Mouse (Mus musculus) hindbrain, embryonic 15.5 days (tissue): Measurements from ENCODE around the gene Tspyl4. TPM values are rescaled to one million over a fixed set of nuclear protein-coding genes. Genes with fewer than 3 reads are reported as not detected.

Source experiments
- ATAC-seq: fragments of 200-750 bp; cut with Nextera tagmentation; 2 replicates; pipeline ENCODE4 v1.8.0; 2017; ENCODE audit warnings: low read depth, moderate number of reproducible peaks, moderate TSS enrichment; ENCODE audit not compliant: low FRiP score
- H3K27ac ChIP-seq: fragments of 300-500 bp; sonication (generic); replicated peaks from 2 replicates; pipeline ENCODE4 v1.5.1; 2015; ENCODE audit warnings: mild to moderate bottlenecking, inconsistent platforms
- H3K27me3 ChIP-seq: fragments of 300-500 bp; sonication (generic); 2 replicates; pipeline ENCODE4 v1.6.1; 2015; ENCODE audit warnings: control low read depth, inconsistent platforms
- H3K36me3 ChIP-seq: fragments of 300-500 bp; sonication (generic); 2 replicates; pipeline ENCODE4 v1.6.1; 2015; ENCODE audit warnings: control low read depth, inconsistent platforms
- H3K4me1 ChIP-seq: fragments of 300-500 bp; sonication (generic); replicated peaks from 2 replicates; pipeline ENCODE4 v1.6.1; 2015; ENCODE audit warnings: control low read depth, inconsistent platforms
- H3K4me2 ChIP-seq: fragments of 300-500 bp; sonication (generic); 2 replicates; pipeline ENCODE4 v1.6.1; 2015; ENCODE audit warnings: moderate library complexity, mild to moderate bottlenecking, inconsistent platforms
- H3K4me3 ChIP-seq: fragments of 300-500 bp; sonication (generic); 2 replicates; pipeline ENCODE4 v1.5.1; 2015; ENCODE audit warnings: mild to moderate bottlenecking, inconsistent platforms
- H3K9ac ChIP-seq: fragments of 300-500 bp; sonication (generic); 2 replicates; pipeline ENCODE4 v1.6.1; 2015; ENCODE audit warnings: inconsistent platforms
- H3K9me3 ChIP-seq: fragments of 300-500 bp; sonication (generic); 2 replicates; pipeline ENCODE4 v1.6.1; 2016; ENCODE audit warnings: control low read depth, inconsistent platforms
- WGBS: fragments of 180-500 bp; shearing (Covaris S2); methylation state at CpG from one replicate; pipeline ENCODE4 v1.1.7; 2015; 5-methylcytosine and 5-hydroxymethylcytosine counted together
- polyA plus RNA-seq: library from polyadenylated mRNA; unstranded; fragments of >200 nt; fragmentation: Nextera tagmentation; extraction: Ambion mirVana; gene quantifications from 2 replicates; pipeline ENCODE4 v1.2.1, GENCODE M21; 2015

The Tspyl4 gene
- polyA plus RNA-seq, 1 experiment from 2014 or later = 362 TPM

DNA sequence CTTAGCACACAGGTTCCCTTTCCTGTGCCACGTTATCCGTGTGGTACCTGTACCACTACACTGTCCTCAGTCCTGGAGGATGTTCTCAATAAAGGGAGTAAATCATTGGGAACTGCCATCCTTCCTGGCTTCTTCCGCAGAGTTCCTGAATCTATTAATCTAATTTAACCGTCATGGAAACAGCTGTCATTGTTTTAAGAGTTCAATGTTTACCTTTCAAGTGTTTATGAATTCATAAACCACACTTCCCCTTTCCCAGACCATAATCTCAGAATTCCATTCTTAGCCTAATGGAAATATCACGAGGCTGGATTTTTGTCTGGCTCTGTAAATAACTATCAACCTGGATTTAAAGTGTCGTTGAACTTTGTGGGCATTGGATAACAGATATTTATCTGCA is 43.8 kb downstream of the Tspyl4 start:
- 81% methylated on average over 6 of the region's 6 CpGs for WGBS
- Histone ChIP-seq H3K27ac (no peak overlapping the region), H3K9ac (no peak overlapping the region), H3K4me3 (no peak overlapping the region), H3K36me3 (no peaks in the 10 kb centered on the region), H3K4me2 (no peak overlapping the region), H3K9me3 (no peaks in the 10 kb centered on the region), H3K27me3 (no peaks in the 10 kb centered on the region), H3K4me1 (no peaks in the 10 kb centered on the region)
- no peak for ATAC-seq

DNA sequence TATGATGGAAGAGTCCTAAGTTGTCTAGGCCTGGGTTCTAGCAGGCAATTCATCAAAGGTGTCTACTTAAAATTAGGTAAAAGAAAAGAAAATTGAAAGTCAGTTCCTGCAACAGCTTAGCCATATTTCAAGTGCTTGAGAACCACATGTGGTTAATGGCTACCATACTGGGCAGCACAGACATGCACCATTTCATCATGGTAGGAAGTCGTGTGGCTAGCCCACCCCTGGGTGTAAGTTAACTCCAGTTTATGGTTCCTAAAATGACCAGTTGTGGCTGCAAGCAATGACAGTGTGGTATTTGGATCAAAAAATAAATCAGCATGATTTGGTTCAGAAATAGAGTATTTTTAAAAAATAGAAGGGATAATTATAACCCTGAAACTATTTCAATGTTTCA is 44.6 kb downstream of the Tspyl4 start:
- no peak overlapping the region for H3K27ac ChIP-seq
- no peak for ATAC-seq
- no peaks in the 10 kb centered on the region for H3K9me3 ChIP-seq
- no peak overlapping the region for H3K4me2 ChIP-seq
- H3K36me3 ChIP-seq = no peaks in the 10 kb centered on the region
- H3K27me3 ChIP-seq = no peaks in the 10 kb centered on the region
- 69% methylated on average over 1 of the region's 1 CpGs for WGBS
- H3K4me1 ChIP-seq = no peaks in the 10 kb centered on the region
- H3K9ac ChIP-seq = no peak overlapping the region
- H3K4me3 ChIP-seq = no peak overlapping the region

Other genes with a start within 250 kb of the Tspyl4 start
- gene Calhm5, start 200.9 kb upstream of the Tspyl4 start, polyA plus RNA-seq = 0.71 and 0.83 TPM in 2 replicates
- 0.91 and 1.0 TPM in 2 replicates for gene Calhm6, start 169.5 kb upstream of the Tspyl4 start, polyA plus RNA-seq
- 6.5 and 7.6 TPM in 2 replicates for gene Dse, start 89.7 kb upstream of the Tspyl4 start, polyA plus RNA-seq
- gene Tspyl1, start 15.3 kb upstream of the Tspyl4 start, polyA plus RNA-seq = 138 and 144 TPM in 2 replicates
- gene Col10a1, start 92.5 kb downstream of the Tspyl4 start, polyA plus RNA-seq = 0.12 and 0.20 TPM in 2 replicates
- 2.3 and 2.6 TPM in 2 replicates for gene Nt5dc1, start 121.1 kb downstream of the Tspyl4 start, polyA plus RNA-seq
- 0.69 and 0.90 TPM in 2 replicates for gene Frk, start 186.0 kb downstream of the Tspyl4 start, polyA plus RNA-seq